Comparison of ENCODE assay signal across 24 mouse cellular contexts in genomic region chr6:92272601-92273000, GRCm38 (mm10). TPM values are rescaled to one million over a fixed set of nuclear protein-coding genes. Genes with fewer than 3 reads are reported as not detected.
A peak's percentile ranks its signal among the peaks of the same experiment; 100 is the strongest.
DNase-seq lines count a peak whose midpoint lies in the region; ATAC-seq and TF ChIP-seq lines count a peak whose summit lies in the region.
"Had no signal": no experiment of that assay in that cellular context is flagged by ENCODE, and none has a peak within 500 bp of the region (broad histone marks: within the 10 kb centered on the region; RNA-seq: fewer than 3 reads in every experiment).

No protein-coding gene starts in this region.

- H3K36me3 ChIP-seq in forebrain, embryonic 11.5 days (ENCODE audit: control insufficient read depth, insufficient read depth, low read length), result no peaks in the 10 kb centered on the region
- H3K36me3 ChIP-seq in forebrain, postnatal 0 days (ENCODE audit: insufficient read depth), result no peaks in the 10 kb centered on the region
- H3K36me3 ChIP-seq in forebrain, embryonic 14.5 days (ENCODE audit: control insufficient read depth, insufficient read depth, low read length), result no peaks in the 10 kb centered on the region
- H3K36me3 ChIP-seq in forebrain, embryonic 12.5 days (replicated peaks), result no peaks in the 10 kb centered on the region
- no peaks in the 10 kb centered on the region for H3K36me3 ChIP-seq in midbrain, embryonic 13.5 days
- H3K36me3 ChIP-seq in midbrain, embryonic 11.5 days (ENCODE audit: control insufficient read depth, insufficient read depth, low read length), result no peaks in the 10 kb centered on the region
- H3K36me3 ChIP-seq: embryonic facial prominence, embryonic 10.5 days; embryonic facial prominence, embryonic 12.5 days; G1E had no signal

- DNase-seq in forebrain, embryonic 11.5 days (ENCODE audit: low spot score), result no peak
- DNase-seq in forebrain, postnatal 0 days, result no peak
- DNase-seq in forebrain, embryonic 14.5 days (ENCODE audit: low spot score), result peak; percentile 51
- DNase-seq in midbrain, embryonic 11.5 days (ENCODE audit: low spot score, missing footprints), result no peak
- peak; percentile 62 for DNase-seq in brain, embryonic 14.5 days (ENCODE audit: low read depth)
- DNase-seq: adrenal gland, adult 8-10 months; adrenal gland, postnatal 14 days; adrenal gland, postnatal 36 days; B cell, adult 2 months; cerebellum, adult 11 months; cerebellum, adult 18-20 months; cerebellum, adult 8-10 months; cerebellum, adult 9-11 months; cerebellum, postnatal 14 days had no signal

- no peak overlapping the region for H3K4me2 ChIP-seq in forebrain, embryonic 11.5 days (ENCODE audit: low read depth, low read length, severe bottlenecking)
- no peak overlapping the region for H3K4me2 ChIP-seq in forebrain, postnatal 0 days (ENCODE audit: low read depth)
- H3K4me2 ChIP-seq in forebrain, embryonic 14.5 days (ENCODE audit: low read length), result no peak overlapping the region
- H3K4me2 ChIP-seq in forebrain, embryonic 12.5 days, result no peak overlapping the region
- no peak overlapping the region for H3K4me2 ChIP-seq in midbrain, embryonic 13.5 days (replicated peaks)
- no peak overlapping the region for H3K4me2 ChIP-seq in midbrain, embryonic 11.5 days
- H3K4me2 ChIP-seq: embryonic facial prominence, embryonic 12.5 days had no signal

- 44% methylated on average over 3 of the region's 3 CpGs for WGBS in forebrain, embryonic 11.5 days
- 22% methylated on average over 3 of the region's 3 CpGs for WGBS in forebrain, postnatal 0 days
- WGBS in forebrain, embryonic 14.5 days, result 27% methylated on average over 3 of the region's 3 CpGs
- WGBS in forebrain, embryonic 12.5 days, result 37% methylated on average over 3 of the region's 3 CpGs
- WGBS in midbrain, embryonic 13.5 days, result 33% methylated on average over 3 of the region's 3 CpGs
- WGBS in midbrain, embryonic 11.5 days, result 53% methylated on average over 3 of the region's 3 CpGs

- no peak for TF ChIP-seq POLR2A in brain, embryonic 14.5 days (IDR thresholded peaks at IDR 0.05; ENCODE audit: borderline replicate concordance, extremely low read depth, insufficient read depth, insufficient read length, poor library complexity, severe bottlenecking)

- H3K27ac ChIP-seq in forebrain, embryonic 11.5 days (ENCODE audit: low read depth, low read length), result no peak overlapping the region
- H3K27ac ChIP-seq in forebrain, postnatal 0 days (ENCODE audit: low read depth, low read length), result no peak overlapping the region
- H3K27ac ChIP-seq in forebrain, embryonic 14.5 days (ENCODE audit: low read depth, low read length), result no peak overlapping the region
- H3K27ac ChIP-seq in forebrain, embryonic 12.5 days, result no peak overlapping the region
- no peak overlapping the region for H3K27ac ChIP-seq in midbrain, embryonic 13.5 days
- H3K27ac ChIP-seq in midbrain, embryonic 11.5 days (ENCODE audit: low read depth, low read length), result no peak overlapping the region
- H3K27ac ChIP-seq: embryonic facial prominence, embryonic 10.5 days; embryonic facial prominence, embryonic 12.5 days had no signal

- 0 out of 2 replicates have a peak, but pooled peaks have one; percentile 12 for ATAC-seq in forebrain, embryonic 11.5 days (replicated peaks; ENCODE audit: low FRiP score)
- ATAC-seq in forebrain, postnatal 0 days, result no peak
- peak; percentile 37; the same call in 1 of the 2 replicates for ATAC-seq in forebrain, embryonic 14.5 days
- no peak for ATAC-seq in forebrain, embryonic 12.5 days (ENCODE audit: low FRiP score)
- ATAC-seq in midbrain, embryonic 13.5 days, result 0 out of 2 replicates have a peak, but pooled peaks have one; percentile 40
- no peak for ATAC-seq in midbrain, embryonic 11.5 days (ENCODE audit: low FRiP score)
- ATAC-seq: activated CD4-positive, CD25-positive, alpha-beta regulatory T cell, adult 4 months; CD4-positive, CD25-positive, alpha-beta regulatory T cell, adult 4 months; Patski had no signal

- TF ChIP-seq CTCF in forebrain, postnatal 0 days (IDR thresholded peaks at IDR 0.05; ENCODE audit: low read depth), result no peak
- no peak for TF ChIP-seq CTCF in brain, embryonic 14.5 days (IDR thresholded peaks at IDR 0.05; ENCODE audit: borderline replicate concordance, extremely low read depth, insufficient read depth, insufficient read length)

- no peaks in the 10 kb centered on the region for H3K9me3 ChIP-seq in forebrain, embryonic 11.5 days (ENCODE audit: control insufficient read depth, low read length)
- H3K9me3 ChIP-seq in forebrain, postnatal 0 days (ENCODE audit: low read length), result no peaks in the 10 kb centered on the region
- H3K9me3 ChIP-seq in forebrain, embryonic 14.5 days (replicated peaks; ENCODE audit: control insufficient read depth, low read length), result no peaks in the 10 kb centered on the region
- no peaks in the 10 kb centered on the region for H3K9me3 ChIP-seq in forebrain, embryonic 12.5 days
- no peaks in the 10 kb centered on the region for H3K9me3 ChIP-seq in midbrain, embryonic 13.5 days
- H3K9me3 ChIP-seq in midbrain, embryonic 11.5 days (ENCODE audit: control insufficient read depth, low read length), result no peaks in the 10 kb centered on the region
- H3K9me3 ChIP-seq: embryonic facial prominence, embryonic 10.5 days; embryonic facial prominence, embryonic 12.5 days; G1E had no signal

- no peak overlapping the region for H3K4me3 ChIP-seq in forebrain, embryonic 11.5 days (ENCODE audit: low read depth, low read length)
- H3K4me3 ChIP-seq in forebrain, postnatal 0 days (ENCODE audit: low read depth, low read length), result no peak overlapping the region
- H3K4me3 ChIP-seq in forebrain, embryonic 14.5 days (ENCODE audit: low read depth, low read length), result no peak overlapping the region
- no peak overlapping the region for H3K4me3 ChIP-seq in forebrain, embryonic 12.5 days (replicated peaks)
- H3K4me3 ChIP-seq in midbrain, embryonic 13.5 days (replicated peaks), result no peak overlapping the region
- H3K4me3 ChIP-seq in midbrain, embryonic 11.5 days (ENCODE audit: low read depth, low read length), result no peak overlapping the region
- H3K4me3 ChIP-seq: embryonic facial prominence, embryonic 10.5 days; embryonic facial prominence, embryonic 12.5 days had no signal

- H3K9ac ChIP-seq in forebrain, embryonic 11.5 days (ENCODE audit: low read length), result no peak overlapping the region
- no peak overlapping the region for H3K9ac ChIP-seq in forebrain, postnatal 0 days
- no peak overlapping the region for H3K9ac ChIP-seq in forebrain, embryonic 14.5 days (ENCODE audit: low read length)
- H3K9ac ChIP-seq in forebrain, embryonic 12.5 days, result no peak overlapping the region
- H3K9ac ChIP-seq in midbrain, embryonic 13.5 days (replicated peaks), result no peak overlapping the region
- H3K9ac ChIP-seq in midbrain, embryonic 11.5 days (ENCODE audit: low read length), result no peak overlapping the region
- H3K9ac ChIP-seq: embryonic facial prominence, embryonic 12.5 days had no signal

- no peaks in the 10 kb centered on the region for H3K27me3 ChIP-seq in forebrain, embryonic 11.5 days (ENCODE audit: control insufficient read depth, insufficient read depth, low read length)
- H3K27me3 ChIP-seq in forebrain, postnatal 0 days (ENCODE audit: insufficient read depth, low read length), result no peaks in the 10 kb centered on the region
- no peaks in the 10 kb centered on the region for H3K27me3 ChIP-seq in forebrain, embryonic 14.5 days (replicated peaks; ENCODE audit: control insufficient read depth, insufficient read depth, low read length)
- H3K27me3 ChIP-seq in forebrain, embryonic 12.5 days, result 0 out of 2 replicates have a peak, but pooled peaks cover 9% of the 10 kb centered on the region
- H3K27me3 ChIP-seq in midbrain, embryonic 13.5 days, result 0 out of 2 replicates have a peak, but pooled peaks cover 2% of the 10 kb centered on the region
- no peaks in the 10 kb centered on the region for H3K27me3 ChIP-seq in midbrain, embryonic 11.5 days (ENCODE audit: control insufficient read depth, insufficient read depth, low read length)
- H3K27me3 ChIP-seq: embryonic facial prominence, embryonic 12.5 days; Patski had no signal

- H3K4me1 ChIP-seq in forebrain, embryonic 11.5 days (replicated peaks; ENCODE audit: control insufficient read depth, insufficient read depth, low read length), result no peaks in the 10 kb centered on the region; the same call in none of the 2 replicates
- no peaks in the 10 kb centered on the region for H3K4me1 ChIP-seq in forebrain, postnatal 0 days (ENCODE audit: insufficient read depth)
- H3K4me1 ChIP-seq in forebrain, embryonic 14.5 days (ENCODE audit: control insufficient read depth, insufficient read depth, low read length), result no peaks in the 10 kb centered on the region; the same call in 1 of the 2 replicates
- peaks cover 7% of the 10 kb centered on the region for H3K4me1 ChIP-seq in forebrain, embryonic 12.5 days
- peaks cover 9% of the 10 kb centered on the region for H3K4me1 ChIP-seq in midbrain, embryonic 13.5 days (replicated peaks)
- H3K4me1 ChIP-seq in midbrain, embryonic 11.5 days (ENCODE audit: control insufficient read depth, insufficient read depth, low read length), result peaks cover 2% of the 10 kb centered on the region; the same call in 1 of the 2 replicates
- H3K4me1 ChIP-seq: embryonic facial prominence, embryonic 12.5 days had no signal

RNA-seq across cellular contexts. Expression of gene Trh, which starts 28.2 kb away (rescaled TPM):
- polyA plus RNA-seq in forebrain, embryonic 11.5 days (2014; fragmentation: Nextera tagmentation; extraction: Ambion mirVana), result 1.0 and 1.2 TPM in 2 replicates
- total RNA-seq in forebrain, postnatal 0 days (2014; rRNA removed), result 14.2 and 22.0 TPM in 2 replicates
- polyA plus RNA-seq in forebrain, postnatal 0 days (2015; fragmentation: Nextera tagmentation; extraction: Ambion mirVana), result 10.3 and 13.0 TPM in 2 replicates
- polyA plus RNA-seq in forebrain, embryonic 14.5 days (2014; fragmentation: Nextera tagmentation; extraction: Ambion mirVana), result 6.7 and 7.3 TPM in 2 replicates
- 3.8 and 4.4 TPM in 2 replicates for polyA plus RNA-seq in forebrain, embryonic 12.5 days (2016; fragmentation: Nextera tagmentation; extraction: Ambion mirVana)
- 3.3 and 4.3 TPM in 2 replicates for polyA plus RNA-seq in midbrain, embryonic 13.5 days (2015; fragmentation: Nextera tagmentation; extraction: Ambion mirVana)
- polyA plus RNA-seq in midbrain, embryonic 11.5 days (2014; fragmentation: Nextera tagmentation; extraction: Ambion mirVana), result 6.6 and 11.1 TPM in 2 replicates
- 2.5 and 3.0 TPM in 2 replicates for polyA plus RNA-seq in brain, embryonic 14.5 days (2012; rRNA removed)
- total RNA-seq: adrenal gland, adult 18-20 months; adrenal gland, adult 8-10 months; adrenal gland, postnatal 14 days; adrenal gland, postnatal 36 days; CH12.LX; G1E had no signal
- polyA plus RNA-seq: activated CD4-positive, CD25-positive, alpha-beta regulatory T cell, adult 4 months; CD4-positive, CD25-positive, alpha-beta regulatory T cell, adult 4 months; G1E; Patski had no signal

RNA-seq across cellular contexts. Expression of gene Rbsn, which starts 57.9 kb away (rescaled TPM):
- 20.0 and 22.2 TPM in 2 replicates for polyA plus RNA-seq in forebrain, embryonic 11.5 days (2014; fragmentation: Nextera tagmentation; extraction: Ambion mirVana)
- 45.2 and 68.9 TPM in 2 replicates for total RNA-seq in forebrain, postnatal 0 days (2014; rRNA removed)
- 27.1 and 30.7 TPM in 2 replicates for polyA plus RNA-seq in forebrain, postnatal 0 days (2015; fragmentation: Nextera tagmentation; extraction: Ambion mirVana)
- 17.1 and 20.2 TPM in 2 replicates for polyA plus RNA-seq in forebrain, embryonic 14.5 days (2014; fragmentation: Nextera tagmentation; extraction: Ambion mirVana)
- 36.1 and 40.5 TPM in 2 replicates for polyA plus RNA-seq in forebrain, embryonic 12.5 days (2016; fragmentation: Nextera tagmentation; extraction: Ambion mirVana)
- polyA plus RNA-seq in midbrain, embryonic 13.5 days (2015; fragmentation: Nextera tagmentation; extraction: Ambion mirVana), result 32.4 and 34.6 TPM in 2 replicates
- 15.8 and 17.3 TPM in 2 replicates for polyA plus RNA-seq in midbrain, embryonic 11.5 days (2014; fragmentation: Nextera tagmentation; extraction: Ambion mirVana)
- 19.5 and 25.5 TPM in 2 replicates for polyA plus RNA-seq in brain, embryonic 14.5 days (2012; rRNA removed)

Comparison
In these comparisons a context has a peak if more than half of its experiments do, and no peak if none do; other contexts are left out.
1. ATAC-seq: peak in forebrain, embryonic 11.5 days (single experiment), forebrain, embryonic 14.5 days (single experiment) and midbrain, embryonic 13.5 days (single experiment); none in forebrain, postnatal 0 days (single experiment), forebrain, embryonic 12.5 days (single experiment) and midbrain, embryonic 11.5 days (single experiment).
2. DNase-seq: peak in forebrain, embryonic 14.5 days (single experiment) and brain, embryonic 14.5 days (single experiment); none in forebrain, embryonic 11.5 days (single experiment), forebrain, postnatal 0 days (single experiment) and midbrain, embryonic 11.5 days (single experiment).